Mouse (Mus musculus) liver, embryonic 12.5 days (tissue): ENCODE results near the gene Prpsap1. TPM values are rescaled to one million over a fixed set of nuclear protein-coding genes. Genes with fewer than 3 reads are reported as not detected.
A peak's percentile ranks its signal among the peaks of the same experiment; 100 is the strongest.
"Not testable (repeated sequence)": the region's sequence is repeated elsewhere in the genome, so short reads cannot be mapped to it uniquely, and the experiment has no call there.

Experiments
- ATAC-seq: fragments of 200-750 bp; cut with Nextera tagmentation; 2 replicates; pipeline ENCODE4 v1.8.0; 2017; ENCODE audit warnings: moderate number of reproducible peaks, mild to moderate bottlenecking, moderate library complexity
- H3K27ac ChIP-seq: fragments of 300-500 bp; sonication (generic); 2 replicates; pipeline ENCODE4 v1.5.1; 2016; ENCODE audit warnings: mild to moderate bottlenecking
- H3K27me3 ChIP-seq: fragments of 300-500 bp; sonication (generic); replicated peaks from 2 replicates; pipeline ENCODE4 v1.6.1; 2016; ENCODE audit warnings: mild to moderate bottlenecking, moderate library complexity
- H3K36me3 ChIP-seq: fragments of 300-500 bp; sonication (generic); 2 replicates; pipeline ENCODE4 v1.6.1; 2016; ENCODE audit warnings: mild to moderate bottlenecking, moderate library complexity
- H3K4me1 ChIP-seq: fragments of 300-500 bp; sonication (generic); 2 replicates; pipeline ENCODE4 v1.6.1; 2016
- H3K4me2 ChIP-seq: fragments of 300-500 bp; sonication (generic); 2 replicates; pipeline ENCODE4 v1.6.1; 2016; ENCODE audit warnings: mild to moderate bottlenecking, moderate library complexity
- H3K4me3 ChIP-seq: fragments of 300-500 bp; sonication (generic); 2 replicates; pipeline ENCODE4 v1.5.1; 2016; ENCODE audit warnings: mild to moderate bottlenecking, moderate library complexity
- H3K9ac ChIP-seq: fragments of 300-500 bp; sonication (generic); 2 replicates; pipeline ENCODE4 v1.6.1; 2016; ENCODE audit warnings: mild to moderate bottlenecking, moderate library complexity
- H3K9me3 ChIP-seq: fragments of 300-500 bp; sonication (generic); replicated peaks from 2 replicates; pipeline ENCODE4 v1.6.1; 2016; ENCODE audit warnings: mild to moderate bottlenecking, moderate library complexity
- WGBS: fragments of 180-500 bp; shearing (Covaris S2); methylation state at CpG from one replicate; pipeline ENCODE4 v1.1.7; 2016; ENCODE audit not compliant: insufficient replicate concordance; 5-methylcytosine and 5-hydroxymethylcytosine counted together
- polyA plus RNA-seq: library from polyadenylated mRNA; unstranded; fragments of >200 nt; fragmentation: Nextera tagmentation; extraction: Ambion mirVana; gene quantifications from 2 replicates; pipeline ENCODE4 v1.2.1, GENCODE M21; 2016

Prpsap1 gene
- polyA plus RNA-seq, 1 experiment from 2014 or later, result 77.1 TPM

DNA sequence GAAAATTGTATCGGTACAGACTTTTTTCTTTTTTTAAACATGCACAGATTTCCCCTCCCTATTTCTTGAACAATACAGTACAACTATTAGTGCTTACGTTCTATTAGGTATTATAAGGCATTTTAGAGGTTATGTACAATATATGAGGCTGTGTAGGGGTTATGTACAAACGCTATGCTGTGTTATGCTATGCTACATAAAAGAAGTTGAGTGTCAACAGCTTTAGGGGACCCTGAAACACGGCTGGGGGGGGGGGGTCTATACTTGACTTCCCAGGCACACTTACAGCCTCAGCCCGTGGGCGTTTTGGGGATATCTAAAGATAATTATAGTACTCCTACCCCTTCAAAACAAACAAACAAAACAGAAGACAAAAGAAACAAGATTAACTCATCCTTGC is 61.9 kb downstream of the Prpsap1 start:
- no peak for ATAC-seq
- Histone ChIP-seq H3K9me3 (no peaks in the 10 kb centered on the region), H3K9ac (no peak overlapping the region), H3K27ac (no peak overlapping the region), H3K27me3 (no peaks in the 10 kb centered on the region), H3K4me2 (no peak overlapping the region), H3K4me3 (no peak overlapping the region), H3K4me1 (peaks cover 77% of the 10 kb centered on the region), H3K36me3 (peaks cover 22% of the 10 kb centered on the region)
- whole genome bisulfite sequencing, result 49% methylated on average over 6 of the region's 6 CpGs

DNA sequence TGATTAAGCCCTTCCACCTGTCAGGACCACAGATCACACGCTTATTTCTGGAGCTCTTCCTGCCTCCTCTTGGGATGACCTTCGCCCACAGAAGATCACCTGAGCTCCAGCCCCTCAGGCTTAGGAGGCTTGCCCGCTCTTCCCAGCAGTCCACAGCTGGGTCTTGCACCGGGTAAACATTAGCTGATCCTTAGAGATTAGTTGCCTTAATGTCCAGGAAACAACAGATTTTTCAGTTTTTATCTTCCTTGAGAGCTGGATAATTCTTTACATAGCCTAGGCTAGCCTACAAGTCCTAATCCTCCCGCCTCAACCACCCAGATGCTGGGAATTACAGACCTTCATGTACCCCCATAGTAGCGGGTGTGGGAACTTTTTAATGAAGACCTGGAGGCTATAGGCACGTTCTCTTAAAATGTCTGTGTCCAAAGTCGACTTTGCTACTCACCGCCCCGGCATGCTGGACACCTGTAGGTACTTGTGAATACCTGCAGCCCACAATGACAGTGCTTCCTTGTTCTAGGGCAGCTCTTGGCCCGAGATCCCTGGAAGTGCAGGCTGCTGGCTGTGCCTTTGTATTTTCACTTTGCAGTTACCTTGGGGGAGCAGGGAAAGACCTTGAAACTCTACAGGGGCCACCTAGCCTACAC is 62.4 kb downstream of the Prpsap1 start:
- Histone ChIP-seq H3K9ac (peak overlapping the region; percentile 37; the same call in 1 of the 2 replicates), H3K9me3 (no peaks in the 10 kb centered on the region), H3K27me3 (no peaks in the 10 kb centered on the region), H3K36me3 (peaks cover 17% of the 10 kb centered on the region), H3K4me2 (peak overlapping the region; percentile 58), H3K4me3 (peak overlapping the region; percentile 18; the same call in 1 of the 2 replicates), H3K4me1 (peaks cover 71% of the 10 kb centered on the region), H3K27ac (peak overlapping the region; percentile 82)
- 60% methylated on average over 11 of the region's 11 CpGs for WGBS
- no peak for ATAC-seq

DNA sequence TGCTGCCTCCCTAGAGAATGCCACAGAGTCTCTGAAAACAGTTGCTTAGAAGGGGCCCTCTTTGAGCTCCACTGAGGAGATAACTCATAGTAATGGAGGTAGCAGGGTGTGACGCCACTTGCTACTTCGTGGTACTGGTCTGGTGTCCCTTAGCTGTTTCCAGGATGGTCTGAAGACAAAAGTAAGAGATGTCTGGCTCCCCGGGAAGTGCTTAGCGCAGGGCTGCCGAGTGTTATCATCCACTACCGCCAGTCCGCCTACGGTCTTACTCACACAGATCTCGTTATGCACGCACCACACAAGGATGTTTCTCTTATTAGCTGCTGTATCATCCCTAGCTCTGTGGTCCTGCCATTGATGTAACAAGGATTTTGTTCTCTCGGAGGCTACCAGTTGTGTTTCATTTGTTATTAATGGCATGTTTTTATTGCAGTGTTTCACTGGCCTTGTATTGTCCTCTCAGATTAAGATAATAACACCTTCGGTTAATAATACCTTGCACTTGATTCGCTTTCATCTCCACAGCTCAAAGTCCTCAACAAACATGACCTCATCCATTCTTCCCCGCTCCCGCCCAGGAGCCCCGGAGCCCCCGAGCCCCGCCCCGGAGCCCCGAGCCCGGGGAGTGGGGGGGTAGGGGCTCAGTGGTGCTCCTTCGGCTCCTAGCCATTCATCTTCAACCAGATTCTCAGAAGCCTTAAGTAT is 63.1 kb downstream of the Prpsap1 start:
- peaks cover 10% of the 10 kb centered on the region for H3K36me3 ChIP-seq
- H3K9ac ChIP-seq, result peak overlapping the region; percentile 55
- H3K9me3 ChIP-seq, result no peaks in the 10 kb centered on the region
- H3K4me1 ChIP-seq, result peaks cover 64% of the 10 kb centered on the region
- peak overlapping the region; percentile 58 for H3K4me2 ChIP-seq
- WGBS, result 30% methylated on average over 22 of the region's 22 CpGs
- no peak for ATAC-seq
- peak overlapping the region; percentile 18 for H3K4me3 ChIP-seq
- no peaks in the 10 kb centered on the region for H3K27me3 ChIP-seq
- H3K27ac ChIP-seq, result peak overlapping the region; percentile 82

DNA sequence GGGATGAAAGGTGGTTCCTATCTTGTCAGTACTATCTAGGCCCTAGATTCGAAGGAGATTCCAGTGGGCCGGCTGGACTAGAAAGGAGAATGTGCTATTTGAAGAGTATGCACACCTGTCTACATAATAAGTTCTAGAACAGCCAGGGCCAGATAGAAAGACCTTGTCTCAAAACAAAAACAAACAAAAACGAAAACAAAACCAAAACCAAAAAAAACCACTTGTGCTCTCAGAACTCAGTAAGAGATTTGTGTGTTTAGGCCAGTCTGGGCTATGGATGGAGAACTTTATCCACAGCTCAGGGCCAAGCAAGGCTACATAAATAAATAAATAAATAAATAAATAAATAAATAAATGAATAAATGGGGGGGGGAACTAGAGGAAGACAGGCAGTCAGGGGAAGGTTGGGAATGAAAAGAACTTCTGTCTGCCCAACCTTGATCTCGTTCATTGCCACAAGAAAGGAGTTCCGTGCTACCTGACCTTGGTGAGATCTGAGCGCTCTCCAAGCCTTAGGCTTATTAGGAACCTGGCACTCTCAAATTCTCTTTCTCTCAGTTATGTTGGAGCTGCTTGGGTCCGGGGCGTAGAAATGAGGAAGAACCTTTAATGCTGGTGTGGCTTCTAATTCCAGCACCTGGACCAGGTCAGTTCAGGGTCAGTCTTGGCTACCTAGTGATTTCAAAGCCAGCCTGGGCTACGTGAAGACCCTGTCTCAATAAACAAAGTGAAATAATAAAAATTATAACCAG is 64.0 kb downstream of the Prpsap1 start:
- H3K4me2 ChIP-seq, result peak overlapping the region; percentile 58
- 65% methylated on average over 9 of the region's 9 CpGs for WGBS
- 0 out of 2 replicates have a peak overlapping the region, but pooled peaks have one; percentile 18 for H3K4me3 ChIP-seq
- no peaks in the 10 kb centered on the region for H3K9me3 ChIP-seq
- peak overlapping the region; percentile 82 for H3K27ac ChIP-seq
- ATAC-seq, result no peak
- H3K27me3 ChIP-seq, result no peaks in the 10 kb centered on the region
- peaks cover 64% of the 10 kb centered on the region for H3K4me1 ChIP-seq
- peak overlapping the region; percentile 55; the same call in 1 of the 2 replicates for H3K9ac ChIP-seq
- peaks cover 2% of the 10 kb centered on the region; the same call in 1 of the 2 replicates for H3K36me3 ChIP-seq

DNA sequence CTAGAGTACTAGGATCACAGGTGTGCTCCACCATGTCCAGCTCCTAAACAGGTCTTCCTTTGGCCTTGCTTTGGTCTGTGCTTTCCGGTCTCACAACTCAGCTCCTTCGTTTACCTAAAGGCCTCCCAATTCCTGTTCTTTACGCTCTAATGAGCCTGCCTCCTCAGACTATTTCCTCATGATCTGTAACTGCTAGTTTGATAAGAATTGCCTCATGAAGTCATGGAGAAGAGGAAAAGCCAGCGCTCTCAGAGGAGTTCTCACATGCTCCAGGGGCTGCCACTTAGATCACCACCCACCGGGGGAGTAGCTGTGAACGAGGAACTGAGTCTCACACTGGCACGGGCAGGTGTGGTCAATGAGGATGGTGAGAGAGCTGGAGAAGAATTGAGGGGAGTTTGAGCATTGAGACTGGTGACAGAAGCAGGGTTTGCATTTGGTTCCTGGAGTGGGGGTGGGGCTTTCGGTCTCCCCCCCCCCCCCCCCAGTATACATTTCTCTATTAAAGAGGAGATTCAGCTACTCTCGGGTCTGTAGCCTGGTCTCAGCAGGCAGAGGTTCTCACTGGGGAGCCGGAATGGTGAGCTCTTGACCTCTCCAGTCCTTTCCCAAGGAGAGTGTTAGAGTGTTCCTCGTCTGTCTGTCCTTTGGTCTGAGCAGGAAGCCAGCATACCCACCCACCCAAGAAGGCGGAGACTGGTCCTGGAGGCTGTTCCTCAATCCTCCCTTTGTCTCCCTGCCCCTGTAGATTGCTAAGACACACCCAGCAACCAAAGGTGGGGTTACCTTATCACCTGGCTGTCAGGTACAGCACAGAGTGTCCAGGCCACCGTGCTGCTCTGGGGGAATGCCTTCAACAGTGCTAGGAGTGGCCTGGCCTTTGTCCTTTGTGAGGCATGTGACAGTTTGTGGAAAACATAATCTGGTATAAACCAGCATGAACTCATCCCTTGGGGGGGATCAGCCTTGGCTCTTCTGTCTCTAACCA is 64.8 kb downstream of the Prpsap1 start:
- no peaks in the 10 kb centered on the region for H3K9me3 ChIP-seq
- WGBS, result 25% methylated on average over 13 of the region's 13 CpGs
- peak overlapping the region; percentile 58 for H3K4me2 ChIP-seq
- H3K27me3 ChIP-seq, result no peaks in the 10 kb centered on the region
- H3K4me1 ChIP-seq, result peaks cover 68% of the 10 kb centered on the region
- 0 out of 2 replicates have a peak overlapping the region, but pooled peaks have one; percentile 4 for H3K4me3 ChIP-seq
- ATAC-seq, result 0 out of 2 replicates have a peak, but pooled peaks have one; percentile 5
- peak overlapping the region; percentile 55 for H3K9ac ChIP-seq
- no peaks in the 10 kb centered on the region for H3K36me3 ChIP-seq
- peak overlapping the region; percentile 82 for H3K27ac ChIP-seq

DNA sequence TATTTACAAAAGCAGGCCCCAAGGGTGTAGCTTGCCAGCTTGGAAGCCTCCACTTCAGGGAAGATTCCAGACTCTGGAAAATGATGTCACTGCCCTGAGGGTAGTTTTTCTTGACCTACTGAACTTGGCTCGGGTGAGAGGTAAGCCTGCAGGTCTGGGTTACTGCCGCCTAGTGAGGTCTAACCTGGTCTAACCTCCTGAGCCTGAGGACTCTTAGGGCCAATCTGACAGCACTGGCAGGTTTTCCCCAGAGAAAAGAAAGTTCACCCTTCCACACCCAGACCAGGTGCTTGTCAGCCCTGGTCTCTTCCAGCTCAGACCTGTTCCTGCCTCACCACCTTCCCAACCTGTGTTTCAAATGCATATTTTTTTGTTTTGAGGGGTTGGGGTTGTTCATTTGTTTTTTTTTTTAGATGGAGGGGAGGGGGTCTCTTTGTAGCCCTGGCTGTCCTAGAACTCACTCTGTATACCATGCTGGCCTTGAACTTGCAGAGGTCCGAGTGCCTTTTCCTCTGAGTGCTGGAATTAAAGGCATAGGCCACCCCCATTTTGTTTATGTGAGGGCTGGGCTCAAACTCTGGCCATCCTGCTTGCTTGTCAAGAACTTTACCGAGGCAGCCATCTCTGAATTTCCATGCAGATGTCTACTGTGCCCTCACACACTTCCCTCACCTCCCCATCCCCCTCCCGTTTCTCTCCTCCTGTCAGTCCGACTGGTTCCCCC is 67.0 kb downstream of the Prpsap1 start:
- Histone ChIP-seq H3K36me3 (no peaks in the 10 kb centered on the region), H3K4me1 (peaks cover 59% of the 10 kb centered on the region), H3K27me3 (no peaks in the 10 kb centered on the region), H3K4me3 (no peak overlapping the region), H3K9ac (no peak overlapping the region), H3K27ac (no peak overlapping the region), H3K9me3 (no peaks in the 10 kb centered on the region), H3K4me2 (no peak overlapping the region)
- WGBS, result 61% methylated on average over 6 of the region's 6 CpGs
- ATAC-seq, result no peak

DNA sequence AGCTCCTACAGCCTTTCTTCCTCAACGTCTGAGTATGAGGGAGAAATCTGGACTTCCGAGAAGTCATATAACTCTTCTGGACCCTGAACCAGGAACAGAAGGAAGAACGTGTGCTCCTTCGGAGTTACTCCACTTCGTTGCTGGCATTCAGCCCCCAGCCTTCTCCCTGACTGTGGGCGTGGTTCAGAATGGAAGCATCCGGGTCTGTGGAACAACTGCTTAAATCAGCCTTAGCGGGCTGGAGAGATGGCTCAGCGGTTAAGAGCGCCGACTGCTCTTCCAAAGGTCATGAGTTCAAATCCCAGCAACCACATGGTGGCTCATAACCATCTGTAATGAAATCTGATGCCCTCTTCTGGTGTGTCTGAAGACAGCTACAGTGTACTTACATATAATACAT is 67.7 kb downstream of the Prpsap1 start:
- H3K36me3 ChIP-seq, H3K4me3 ChIP-seq, H3K27me3 ChIP-seq, H3K27ac ChIP-seq, H3K9ac ChIP-seq, H3K4me2 ChIP-seq, ATAC-seq, H3K9me3 ChIP-seq: not testable (repeated sequence)
- peaks cover 52% of the 10 kb centered on the region for H3K4me1 ChIP-seq
- WGBS, result 85% methylated on average over 11 of the region's 11 CpGs

DNA sequence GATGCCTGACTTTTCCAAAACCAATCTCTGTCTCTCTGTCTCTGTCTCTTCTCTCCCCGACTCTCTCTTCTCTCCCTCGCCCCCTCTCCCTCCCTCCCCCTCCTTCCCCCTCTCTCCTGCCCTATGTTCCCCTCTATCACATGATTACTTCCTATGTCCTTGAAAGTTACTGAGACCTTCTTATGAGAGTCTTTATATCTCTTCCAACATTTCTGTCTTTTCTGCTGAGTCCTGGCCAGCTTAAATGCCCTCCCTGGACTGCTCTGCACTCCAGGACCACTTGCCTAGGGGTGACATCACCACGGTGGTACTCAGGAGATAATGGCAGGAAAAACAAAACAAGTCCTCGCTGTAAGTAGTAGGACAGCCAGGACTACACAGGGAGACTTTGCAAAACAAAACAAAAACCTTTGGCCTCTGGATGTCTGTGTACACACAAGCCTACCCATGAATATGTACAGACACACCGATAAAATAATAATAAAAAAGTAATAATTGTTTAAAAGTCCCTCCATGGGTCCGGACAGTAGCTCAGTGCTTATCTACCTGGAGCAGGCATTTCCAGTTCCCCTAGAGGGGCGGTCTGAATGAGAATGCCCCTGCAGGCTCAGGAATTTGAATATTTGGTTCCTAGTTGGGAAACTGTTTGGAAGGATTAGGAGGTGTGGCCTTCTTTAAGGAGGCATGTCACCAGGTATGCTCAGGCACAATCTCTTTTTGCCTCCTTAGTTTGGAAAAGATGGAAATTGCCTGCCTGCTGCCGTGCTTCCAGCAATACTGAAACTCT is 69.2 kb downstream of the Prpsap1 start:
- H3K36me3 ChIP-seq, result no peaks in the 10 kb centered on the region
- ATAC-seq, result no peak
- peaks cover 42% of the 10 kb centered on the region for H3K4me1 ChIP-seq
- no peaks in the 10 kb centered on the region for H3K27me3 ChIP-seq
- 23% methylated on average over 8 of the region's 8 CpGs for WGBS
- H3K4me3 ChIP-seq, result no peak overlapping the region
- H3K9me3 ChIP-seq, result no peaks in the 10 kb centered on the region
- 0 out of 2 replicates have a peak overlapping the region, but pooled peaks have one; percentile 22 for H3K9ac ChIP-seq
- H3K27ac ChIP-seq, result peak overlapping the region; percentile 40; the same call in 1 of the 2 replicates
- peak overlapping the region; percentile 16; the same call in 1 of the 2 replicates for H3K4me2 ChIP-seq

DNA sequence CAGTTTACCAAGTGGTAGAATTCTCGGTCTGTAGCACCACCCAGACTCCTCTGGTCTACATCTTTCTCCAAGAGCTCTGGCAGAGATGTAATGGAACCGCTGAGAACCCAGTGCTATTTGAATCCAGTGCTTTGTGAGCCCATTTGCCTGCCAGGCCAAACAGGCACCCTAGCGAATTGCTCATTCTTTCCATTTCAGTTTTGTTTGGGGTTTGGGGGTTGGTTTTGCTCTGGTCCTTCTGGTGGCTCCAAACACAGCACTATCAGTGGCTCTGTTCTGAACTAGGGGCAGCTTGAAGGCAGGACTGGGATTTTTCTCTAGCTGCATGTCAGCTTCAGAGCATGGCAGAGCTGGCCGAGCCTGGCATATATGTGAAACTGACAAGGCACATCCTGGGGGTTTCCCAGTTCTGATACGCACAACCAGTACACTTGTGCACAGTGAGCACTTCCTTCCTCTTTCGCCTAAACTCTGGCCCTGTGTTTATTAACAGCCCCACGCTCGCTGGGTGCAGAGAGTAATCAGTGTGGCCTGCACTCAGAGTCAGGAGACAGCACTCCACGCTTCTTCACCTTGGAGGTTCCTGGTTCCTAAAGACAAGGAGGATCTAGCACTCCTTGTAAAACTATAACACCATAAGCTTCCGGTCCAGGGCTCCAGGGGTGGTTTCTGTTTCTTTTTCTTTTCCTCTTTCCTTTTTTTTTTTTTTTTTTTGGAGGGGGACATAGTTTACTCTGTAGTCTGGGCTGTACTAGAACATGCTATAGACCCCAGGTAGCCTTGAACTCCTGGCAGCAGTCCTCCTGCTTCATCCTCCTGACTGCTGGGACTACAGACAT is 70.0 kb downstream of the Prpsap1 start:
- no peak for ATAC-seq
- WGBS, result 39% methylated on average over 10 of the region's 10 CpGs
- H3K4me3 ChIP-seq, result no peak overlapping the region
- H3K36me3 ChIP-seq, result no peaks in the 10 kb centered on the region
- peak overlapping the region; percentile 20; the same call in 1 of the 2 replicates for H3K4me2 ChIP-seq
- no peaks in the 10 kb centered on the region for H3K9me3 ChIP-seq
- H3K27me3 ChIP-seq, result no peaks in the 10 kb centered on the region
- peak overlapping the region; percentile 54 for H3K27ac ChIP-seq
- H3K9ac ChIP-seq, result 0 out of 2 replicates have a peak overlapping the region, but pooled peaks have one; percentile 12
- H3K4me1 ChIP-seq, result peaks cover 35% of the 10 kb centered on the region
